Mouse (Mus musculus) ovary, postnatal 10 days (tissue): Measurements from ENCODE around the gene Dctn1.
A peak's percentile ranks its signal among the peaks of the same experiment; 100 is the strongest.

Experiments
- DNase-seq: peaks from one replicate; pipeline ENCODE4 v3.0.0; 2022; ENCODE audit warnings: low spot score

Gene Dctn1

DNA sequence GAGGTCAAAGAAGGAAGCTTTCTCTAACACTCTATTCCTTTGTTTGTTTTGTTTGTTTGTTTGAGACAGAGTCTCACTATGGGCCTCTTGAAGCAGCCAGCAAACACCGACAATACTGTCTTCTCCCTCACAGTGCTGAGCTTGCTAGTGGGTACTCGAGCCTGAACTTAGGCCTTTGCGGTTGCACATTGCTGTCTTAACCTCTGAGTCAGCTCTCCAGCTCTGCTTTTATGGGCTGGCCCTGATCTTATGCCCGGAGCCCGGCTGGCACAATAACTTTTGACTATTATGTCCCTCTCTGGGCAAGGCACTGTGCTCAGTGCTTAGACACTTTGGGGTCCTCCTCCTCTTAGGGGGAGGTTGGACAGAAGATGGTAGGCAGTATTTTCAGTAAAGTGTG is 4.2 kb downstream of the Dctn1 start:
- no peak for DNase-seq

DNA sequence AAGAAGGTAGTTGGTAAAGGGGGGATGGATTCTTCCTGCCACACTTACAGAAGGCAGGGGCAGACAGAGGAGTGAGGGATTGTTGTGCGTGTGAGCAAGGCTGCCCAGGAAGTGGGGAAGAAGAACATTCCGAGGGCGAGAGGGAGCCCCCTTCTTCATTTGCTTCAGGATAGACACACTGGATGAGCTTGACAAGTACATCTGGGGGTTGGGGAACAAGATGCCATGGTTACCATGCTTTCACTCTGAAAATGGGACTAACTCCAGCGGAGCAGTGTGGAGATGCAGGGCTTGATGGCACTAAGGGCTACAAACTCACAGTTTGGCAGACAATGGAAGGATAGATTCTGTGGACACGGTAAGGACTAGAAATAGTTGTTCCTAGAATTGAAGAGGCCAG is 5.3 kb downstream of the Dctn1 start:
- DNase-seq = no peak

DNA sequence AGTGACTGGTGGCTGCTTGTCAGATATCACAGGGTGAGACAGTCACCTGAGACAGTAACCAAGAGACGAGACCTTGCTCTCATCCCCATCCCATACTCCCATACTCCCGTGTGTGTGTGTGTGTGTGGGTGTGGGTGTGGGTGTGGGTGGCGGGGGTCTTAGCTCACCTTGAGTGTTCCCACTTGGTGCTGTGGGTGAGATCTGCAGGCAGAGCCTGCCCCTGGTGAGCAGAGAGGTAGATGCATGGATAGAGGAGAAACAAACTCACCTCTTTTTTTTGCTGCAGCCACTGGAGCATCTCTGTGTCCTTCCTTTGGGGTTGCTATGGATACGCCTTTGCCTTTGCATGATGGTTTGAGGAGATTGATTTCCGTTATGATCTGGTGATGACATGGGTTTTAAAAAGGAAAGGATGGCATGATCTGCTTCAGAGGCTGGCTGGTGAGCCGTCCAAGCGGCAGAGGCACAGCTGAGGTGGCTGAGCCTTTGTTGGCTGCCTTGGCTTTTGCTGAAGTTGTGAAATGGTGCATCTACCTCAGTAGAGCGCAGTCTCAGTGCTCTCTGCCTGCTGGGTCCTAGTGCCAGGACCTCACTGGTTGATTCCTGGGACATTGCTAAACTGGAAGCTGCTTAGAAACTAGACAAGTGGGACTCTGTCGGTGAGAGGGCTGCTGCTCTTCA is 6.7 kb downstream of the Dctn1 start:
- DNase-seq = no peak

DNA sequence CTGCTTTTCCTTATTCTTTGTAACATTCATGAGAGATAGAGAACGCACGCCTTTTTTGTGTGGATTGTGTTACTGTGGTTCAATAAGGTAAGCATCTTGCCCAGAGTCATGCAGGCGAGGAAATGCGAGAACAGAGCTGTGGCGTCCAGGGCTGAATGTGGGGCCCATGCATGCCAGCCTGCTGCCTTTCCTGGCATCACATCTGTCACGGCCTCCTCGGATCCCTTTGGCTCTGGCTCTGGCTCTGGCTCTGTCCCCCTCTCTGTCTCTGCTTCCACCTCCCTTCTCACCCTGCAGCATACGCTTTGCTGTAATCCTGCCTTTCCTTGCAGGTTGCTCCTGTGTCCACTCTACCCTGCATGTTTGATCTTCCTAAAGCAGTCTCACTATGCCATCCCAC is 10.3 kb downstream of the Dctn1 start:
- no peak for DNase-seq

DNA sequence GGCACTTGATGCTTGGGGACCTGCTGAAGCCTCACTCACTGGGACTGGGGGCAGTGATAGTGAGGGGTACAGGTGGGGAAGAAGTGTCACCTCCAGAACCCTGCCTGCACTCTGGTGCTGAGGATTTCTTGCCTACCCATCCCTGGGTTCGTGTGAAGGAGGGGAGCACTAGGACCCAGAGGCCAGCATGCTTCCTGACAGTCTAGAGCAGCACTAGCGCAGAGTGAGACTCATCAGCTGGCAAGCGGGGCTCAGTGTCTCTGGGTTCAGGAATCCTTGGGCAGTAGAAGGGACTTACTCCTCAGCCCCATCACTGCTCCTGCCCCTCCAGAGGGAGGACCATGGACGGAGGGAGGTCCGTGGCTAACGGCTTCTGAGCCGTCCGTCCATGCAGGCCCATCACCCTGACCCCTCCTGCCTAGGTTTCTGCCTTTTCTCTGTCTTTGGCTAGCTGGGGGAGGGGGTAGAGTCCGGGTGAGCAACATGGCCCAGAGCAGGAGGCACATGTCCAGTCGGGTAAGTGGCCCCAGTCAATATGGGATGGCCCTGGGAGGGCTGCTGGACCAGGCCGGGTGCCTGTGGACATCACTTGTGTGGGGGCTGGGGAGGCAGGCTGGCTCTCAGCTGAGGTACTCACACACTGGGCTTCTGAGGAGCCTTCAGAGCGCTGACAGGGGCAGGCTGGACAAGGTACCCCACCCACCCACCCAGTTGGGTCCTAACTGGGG is 13.8 kb downstream of the Dctn1 start:
- DNase-seq = no peak

- DNase-seq = no peak
Observed at GRCm38 (mm10) chr6:83180605-83181004, 14.9 kb downstream of the Dctn1 start.

DNA sequence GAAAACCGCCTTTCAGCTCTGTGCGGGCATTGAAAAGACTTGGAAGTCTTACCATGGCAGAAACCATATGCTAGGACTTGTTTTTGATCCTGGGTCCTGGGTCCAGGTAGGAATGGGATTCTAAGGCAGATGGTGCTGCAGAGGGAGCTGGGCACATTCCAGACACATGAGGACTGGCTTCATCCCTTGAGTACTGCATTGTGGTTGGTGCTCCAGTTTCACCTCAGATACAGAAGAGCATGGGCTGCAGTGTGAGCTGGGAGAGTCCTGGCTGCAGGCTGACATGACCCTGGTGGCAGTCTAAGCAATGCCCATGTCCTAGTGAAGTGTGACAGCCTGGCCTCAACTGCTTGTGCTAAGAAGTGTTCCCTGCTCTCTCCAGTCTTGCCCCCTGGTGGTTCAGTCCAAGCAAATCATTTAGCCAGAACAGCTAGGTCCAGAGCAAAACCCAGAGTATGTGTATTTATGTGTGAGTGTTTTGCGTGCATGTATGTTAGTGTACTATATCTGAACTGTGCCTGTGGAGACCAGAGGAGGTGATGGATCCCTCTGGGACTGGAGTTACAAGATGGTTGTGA is 19.2 kb downstream of the Dctn1 start:
- DNase-seq = no peak

- no peak for DNase-seq
Observed at GRCm38 (mm10) chr6:83185895-83186861, 20.5 kb downstream of the Dctn1 start.

DNA sequence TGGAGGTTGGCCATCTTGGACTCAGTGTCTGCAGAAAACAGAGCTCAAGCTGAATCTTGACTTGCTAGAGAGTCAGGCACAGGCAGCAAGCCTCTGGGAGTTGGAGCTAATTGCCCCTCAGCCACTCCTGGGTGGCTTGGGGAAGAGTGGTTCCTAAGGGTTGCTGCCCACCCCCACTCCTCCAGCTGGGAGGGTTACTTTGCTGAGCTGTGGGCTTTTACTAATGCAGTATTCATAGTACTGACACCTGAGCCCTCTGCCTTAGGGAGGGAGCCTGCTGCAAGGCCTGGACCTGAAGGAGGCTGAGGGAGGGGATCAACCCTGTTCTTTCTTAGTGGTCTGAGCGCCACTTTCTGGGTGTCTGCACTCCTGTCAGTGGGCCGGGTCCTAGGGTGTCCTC is 21.2 kb downstream of the Dctn1 start:
- DNase-seq = no peak

GRCm38 (mm10) chr6:83193571-83193970 is 27.9 kb downstream of the Dctn1 start:
- no peak for DNase-seq

DNA sequence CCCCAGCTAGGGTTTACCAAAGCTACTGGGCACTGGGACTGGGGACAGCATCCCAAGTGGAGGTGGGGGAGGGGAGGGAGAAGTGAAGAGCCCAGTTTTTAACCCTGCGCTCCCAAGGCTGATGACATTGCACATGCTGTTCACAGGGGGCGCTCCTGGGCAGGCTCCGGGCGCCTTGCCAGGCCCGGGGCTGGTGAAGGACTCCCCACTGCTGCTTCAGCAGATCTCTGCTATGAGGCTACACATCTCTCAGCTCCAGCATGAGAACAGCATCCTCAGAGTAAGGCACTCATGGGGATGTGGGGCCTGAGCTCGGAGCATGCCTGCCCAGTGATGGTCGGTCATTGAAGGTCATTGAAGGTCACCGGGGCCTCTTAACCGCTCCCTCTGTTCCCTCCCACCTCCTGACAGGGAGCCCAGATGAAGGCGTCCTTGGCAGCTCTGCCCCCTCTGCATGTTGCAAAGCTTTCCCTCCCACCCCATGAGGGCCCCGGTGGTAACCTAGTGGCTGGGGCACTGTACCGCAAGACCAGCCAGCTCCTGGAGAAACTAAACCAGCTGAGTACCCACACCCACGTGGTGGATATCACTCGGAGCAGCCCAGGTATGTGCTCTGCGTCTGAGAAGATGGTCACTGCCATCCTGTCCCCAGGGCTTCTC is 31.8 kb downstream of the Dctn1 start:
- DNase-seq = no peak

DNA sequence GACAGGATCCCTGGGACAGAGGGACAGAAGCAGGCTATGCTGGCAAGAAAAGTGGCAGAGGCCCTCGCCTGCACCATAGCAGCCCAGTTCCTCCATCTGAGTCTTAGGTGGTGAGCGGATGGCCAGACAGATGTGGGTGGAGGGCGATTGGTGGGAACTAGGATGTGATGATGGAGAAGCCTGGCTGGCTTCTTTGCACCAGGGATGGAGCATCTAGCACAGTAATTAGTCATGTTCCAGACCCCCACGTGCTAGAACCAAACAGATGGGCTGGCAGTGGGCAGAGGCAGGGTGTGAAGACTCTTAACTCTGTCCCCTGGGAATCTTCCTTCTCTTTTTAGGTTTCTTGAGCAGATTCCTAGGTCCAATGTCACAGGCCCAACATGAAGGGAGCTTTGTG is 37.6 kb downstream of the Dctn1 start:
- no peak for DNase-seq

DNA sequence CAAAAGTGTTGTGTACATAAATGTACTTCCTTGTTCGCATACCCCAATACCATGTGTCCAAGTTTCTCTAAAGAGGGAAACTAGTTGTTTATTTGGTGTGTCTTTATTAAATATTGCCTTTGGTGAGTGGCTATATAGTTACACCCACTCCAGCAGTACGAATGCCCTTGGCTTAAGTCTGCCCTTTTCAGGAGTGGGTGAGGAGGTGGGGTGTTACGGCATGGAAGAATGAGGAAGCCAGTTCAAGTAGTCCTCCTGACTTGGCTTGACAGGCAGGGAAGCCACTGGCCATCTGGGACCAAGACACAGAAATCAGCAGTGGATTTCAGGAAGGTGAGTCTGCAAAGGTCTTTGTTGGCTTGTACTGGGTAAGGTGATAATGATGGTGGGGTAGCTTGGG is 40.1 kb downstream of the Dctn1 start:
- DNase-seq = no peak

DNA sequence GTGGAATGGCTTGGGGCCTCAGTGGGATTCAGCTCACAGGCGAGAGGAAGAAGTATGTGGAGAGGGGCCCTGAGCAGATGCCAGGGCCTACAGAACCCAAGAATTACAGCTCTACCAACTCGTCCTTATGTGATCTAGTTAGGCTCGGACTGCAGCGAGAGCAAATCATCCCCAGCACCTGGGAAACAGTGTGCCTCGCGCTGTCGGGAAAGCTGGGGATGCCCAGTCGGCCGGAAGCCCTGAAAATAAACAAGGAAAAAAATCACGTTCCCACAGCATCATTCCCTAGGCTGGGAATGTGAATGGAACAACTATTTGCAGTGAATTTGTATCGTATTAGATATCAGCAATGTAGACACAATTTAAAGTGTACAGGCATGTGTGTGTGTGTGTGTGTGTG is 40.6 kb downstream of the Dctn1 start:
- no peak for DNase-seq

DNA sequence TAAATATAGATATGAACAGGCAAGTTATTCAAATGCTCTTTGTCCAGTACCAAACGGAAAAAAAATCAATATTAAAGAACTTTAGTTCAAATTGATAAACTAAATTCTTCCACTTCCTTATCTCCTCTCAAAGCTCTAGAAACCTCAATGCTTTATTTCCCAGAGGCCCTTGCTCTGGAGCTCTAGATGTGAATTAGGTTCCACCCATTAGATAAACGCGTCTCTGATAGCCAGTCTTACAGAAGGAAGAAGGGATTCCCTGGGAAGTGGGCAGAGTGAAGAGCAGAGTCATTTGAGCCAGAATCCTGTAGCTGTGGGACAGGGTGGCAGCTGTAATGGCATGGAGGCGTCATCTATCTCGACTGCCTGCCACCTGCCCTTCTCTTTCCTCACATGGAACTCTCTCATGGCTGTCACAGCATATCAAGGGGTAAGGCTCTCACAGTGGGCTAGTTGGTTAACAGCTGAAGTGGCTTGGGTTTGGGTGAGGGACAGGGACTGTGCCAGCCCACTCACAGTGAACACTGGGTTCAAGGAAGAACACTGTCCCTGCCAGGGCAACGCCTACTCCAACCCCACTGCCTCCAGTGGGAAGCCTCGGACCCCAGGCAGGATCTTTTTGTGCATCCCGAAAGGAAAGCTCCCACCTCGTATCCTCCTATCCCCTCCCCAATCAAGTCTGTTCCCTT is 41.8 kb downstream of the Dctn1 start:
- no peak for DNase-seq

- DNase-seq = no peak
Observed at GRCm38 (mm10) chr6:83208050-83208400, 42.3 kb downstream of the Dctn1 start.

DNA sequence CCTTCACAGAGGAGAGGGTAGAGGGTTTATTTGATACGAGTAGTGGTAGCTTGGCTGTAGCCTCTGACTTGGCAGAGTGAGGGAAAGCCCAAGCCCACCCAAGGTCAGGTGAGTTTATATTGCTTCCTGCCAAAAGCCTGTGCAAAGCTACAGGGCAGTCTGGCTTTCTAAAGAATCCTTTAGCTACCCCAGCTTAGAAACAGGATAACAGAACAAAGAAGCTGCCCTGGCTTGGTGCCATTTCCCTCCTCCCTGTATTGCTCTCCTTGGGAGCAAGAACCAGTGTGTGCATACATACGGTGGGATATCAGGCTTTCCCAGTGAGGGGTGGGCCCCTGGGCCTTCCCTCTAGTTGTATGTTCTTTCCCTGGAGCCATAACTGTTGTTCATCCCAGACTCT is 44.8 kb downstream of the Dctn1 start:
- DNase-seq = no peak

- no peak for DNase-seq
Observed at GRCm38 (mm10) chr6:83211526-83211925, 45.8 kb downstream of the Dctn1 start.

DNA sequence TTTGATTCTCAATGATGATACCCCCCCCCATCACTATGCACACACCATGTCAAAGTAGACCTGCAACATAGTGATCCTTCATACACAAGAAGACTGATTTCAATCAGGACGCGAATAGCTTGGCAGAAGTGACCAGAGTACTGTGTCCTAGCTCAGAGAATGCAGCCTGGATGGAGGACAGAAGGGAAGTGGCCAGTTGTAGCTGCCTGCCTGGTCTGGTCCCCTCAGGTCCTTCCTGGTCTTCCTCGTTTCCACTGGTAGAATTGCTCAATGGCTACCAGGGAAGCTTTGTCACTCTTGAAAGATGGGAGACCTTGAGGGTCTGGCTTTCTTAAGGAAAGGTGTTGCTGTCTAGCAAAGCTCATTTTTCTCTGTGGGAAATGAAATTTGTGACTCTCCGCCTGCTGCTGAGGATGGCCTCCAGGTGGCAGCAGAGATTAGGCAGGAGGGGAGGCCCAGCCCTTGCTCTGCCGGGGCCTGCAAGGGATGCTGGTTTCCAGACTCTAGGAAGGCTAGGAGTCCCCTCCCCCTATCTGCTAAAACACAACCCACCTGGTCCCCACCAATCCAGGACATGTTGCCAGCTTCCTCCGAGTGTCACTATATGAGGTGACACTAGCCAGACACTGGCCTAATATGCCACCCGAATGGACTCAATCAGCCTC is 49.4 kb downstream of the Dctn1 start:
- peak; percentile 37 for DNase-seq

DNA sequence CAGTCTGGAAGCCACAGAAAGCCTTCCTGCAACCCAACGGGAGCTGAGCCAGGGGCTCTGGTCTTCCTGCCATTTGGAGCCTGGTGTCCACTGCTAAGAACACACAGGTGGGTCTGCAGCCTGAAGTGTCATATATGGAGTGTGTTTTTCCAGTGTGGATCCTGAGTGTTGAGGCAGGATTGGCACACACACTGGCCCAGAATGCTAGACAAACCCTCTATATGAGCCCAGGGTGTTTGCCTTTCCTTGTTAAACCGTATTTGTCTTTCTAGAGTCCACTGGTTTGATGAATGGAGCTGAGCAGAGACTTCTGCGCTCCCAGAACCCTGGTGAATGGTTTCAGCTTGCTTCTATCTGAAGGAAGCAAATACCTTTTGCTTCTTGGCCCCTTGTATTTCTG is 54.1 kb downstream of the Dctn1 start, which contains the start of gene Slc4a5:
Gene Slc4a5, plus strand, starts transcription at position 15 of the 400 bp plus-strand sequence.
- DNase-seq = no peak

- no peak for DNase-seq
Observed at GRCm38 (mm10) chr6:83231486-83231885, 65.8 kb downstream of the Dctn1 start.
